Mouse (Mus musculus): ENCODE results near the gene Sardh.
A peak's percentile ranks its signal among the peaks of the same experiment; 100 is the strongest.

The Sardh gene

DNA sequence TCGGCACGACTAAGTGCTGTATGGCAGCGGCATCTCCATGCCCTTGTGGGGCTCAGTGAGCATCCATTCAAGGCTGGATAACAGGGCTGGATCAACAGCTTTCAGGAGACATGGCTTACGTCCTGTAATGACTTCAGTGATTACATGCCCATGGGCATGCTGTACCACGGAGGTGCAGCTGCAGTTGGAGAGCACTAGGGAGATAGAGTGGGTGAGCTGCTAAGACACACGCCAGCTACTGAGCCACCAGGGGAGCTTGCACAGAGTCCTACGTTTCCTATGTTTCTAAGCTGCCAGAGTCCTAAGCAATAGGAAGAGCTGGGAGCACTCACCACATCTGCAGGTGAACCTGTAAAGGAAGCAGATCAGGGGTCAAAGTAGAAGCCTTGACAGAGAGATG lies 30.7 kb upstream of the Sardh start:
- Histone ChIP-seq H3K4me3 (replicated peaks; ENCODE audit: low read length) (no peak overlapping the region), H3K36me3 (ENCODE audit: insufficient read depth, low read length) (peaks cover 82% of the 10 kb centered on the region), H3K4me1 (replicated peaks; ENCODE audit: low read depth, low read length) (no peaks in the 10 kb centered on the region), H3K9me3 (ENCODE audit: low read length) (peaks cover 15% of the 10 kb centered on the region), H3K27me3 (ENCODE audit: insufficient read depth, low read length) (no peaks in the 10 kb centered on the region)
- TF ChIP-seq NANOG (IDR thresholded peaks at IDR 0.05; ENCODE audit: borderline replicate concordance, low read length) (no peak), POU5F1 (IDR thresholded peaks at IDR 0.05; ENCODE audit: borderline replicate concordance, low read length) (no peak), CTCF (conservative IDR thresholded peaks at IDR 0.05; ENCODE audit: low read length) (no peak)

- H3K9me3 ChIP-seq (ENCODE audit: low read length) = 0 out of 2 replicates have a peak, but pooled peaks cover 6% of the 10 kb centered on the region
- H3K27me3 ChIP-seq (ENCODE audit: insufficient read depth, low read length) = no peaks in the 10 kb centered on the region
- TF ChIP-seq POU5F1 (IDR thresholded peaks at IDR 0.05; ENCODE audit: borderline replicate concordance, low read length) (no peak), NANOG (IDR thresholded peaks at IDR 0.05; ENCODE audit: borderline replicate concordance, low read length) (no peak), CTCF (conservative IDR thresholded peaks at IDR 0.05; ENCODE audit: low read length) (no peak)
- no peak overlapping the region for H3K4me3 ChIP-seq (replicated peaks; ENCODE audit: low read length)
- H3K4me1 ChIP-seq (replicated peaks; ENCODE audit: low read depth, low read length) = peaks cover 7% of the 10 kb centered on the region
- H3K36me3 ChIP-seq (ENCODE audit: insufficient read depth, low read length) = peaks cover 98% of the 10 kb centered on the region
These were observed 20.2 kb upstream of the Sardh start for GRCm38 (mm10) chr2:27268325-27268724.

DNA sequence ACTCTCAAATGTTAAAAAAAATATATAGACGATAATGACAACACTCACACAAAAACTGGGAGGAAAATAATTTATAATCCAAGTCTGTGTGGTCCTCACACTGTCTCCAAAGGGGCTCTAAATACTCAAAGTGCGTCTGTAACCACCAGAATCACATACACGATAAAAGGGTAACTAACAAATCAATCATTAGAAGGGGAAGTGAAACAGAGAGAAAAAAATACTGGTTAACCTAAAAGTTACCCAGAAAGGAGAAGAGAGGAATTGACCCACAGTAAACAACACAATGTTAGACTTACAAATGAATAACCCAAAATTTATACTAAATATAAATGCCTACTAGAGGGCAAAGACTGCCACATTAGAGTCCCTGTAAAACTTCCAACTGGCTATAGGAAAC lies 17.7 kb upstream of the Sardh start:
- Histone ChIP-seq H3K27me3 (ENCODE audit: insufficient read depth, low read length) (no peaks in the 10 kb centered on the region), H3K36me3 (ENCODE audit: insufficient read depth, low read length) (peaks cover 91% of the 10 kb centered on the region), H3K4me1 (replicated peaks; ENCODE audit: low read depth, low read length) (peaks cover 13% of the 10 kb centered on the region), H3K4me3 (replicated peaks; ENCODE audit: low read length) (no peak overlapping the region), H3K9me3 (ENCODE audit: low read length) (no peaks in the 10 kb centered on the region)
- TF ChIP-seq NANOG (IDR thresholded peaks at IDR 0.05; ENCODE audit: borderline replicate concordance, low read length) (no peak), CTCF (conservative IDR thresholded peaks at IDR 0.05; ENCODE audit: low read length) (no peak), POU5F1 (IDR thresholded peaks at IDR 0.05; ENCODE audit: borderline replicate concordance, low read length) (no peak)

DNA sequence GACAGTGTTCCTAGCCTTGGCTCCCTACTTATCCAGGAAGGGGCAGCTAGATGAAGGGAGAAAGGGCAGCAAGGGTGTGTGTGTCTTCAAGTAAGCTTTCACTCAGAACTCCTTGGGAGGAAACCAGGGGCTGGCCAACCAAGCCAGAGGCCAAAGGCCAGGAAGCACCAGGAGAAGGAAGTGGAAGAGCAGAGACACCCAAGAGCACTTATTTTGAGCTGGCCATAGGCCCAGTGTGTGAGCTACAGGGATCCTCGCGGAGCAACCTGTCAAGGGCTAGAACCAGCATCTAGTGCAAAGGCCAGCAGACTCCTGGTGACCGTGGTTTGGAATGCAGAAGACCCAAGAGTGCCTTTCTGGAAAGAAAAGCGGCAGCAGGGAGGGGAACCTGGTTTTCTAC lies 14.8 kb upstream of the Sardh start:
- TF ChIP-seq NANOG (IDR thresholded peaks at IDR 0.05; ENCODE audit: borderline replicate concordance, low read length) = no peak
- no peak overlapping the region for H3K4me3 ChIP-seq (replicated peaks; ENCODE audit: low read length)
- no peaks in the 10 kb centered on the region for H3K9me3 ChIP-seq (ENCODE audit: low read length)
- peaks cover 63% of the 10 kb centered on the region for H3K36me3 ChIP-seq (ENCODE audit: insufficient read depth, low read length)
- H3K4me1 ChIP-seq (replicated peaks; ENCODE audit: low read depth, low read length) = peaks cover 13% of the 10 kb centered on the region
- H3K27me3 ChIP-seq (ENCODE audit: insufficient read depth, low read length) = no peaks in the 10 kb centered on the region

- no peaks in the 10 kb centered on the region for H3K4me1 ChIP-seq (replicated peaks; ENCODE audit: low read depth, low read length)
- no peak overlapping the region for H3K4me3 ChIP-seq (replicated peaks; ENCODE audit: low read length)
- H3K36me3 ChIP-seq (ENCODE audit: insufficient read depth, low read length) = no peaks in the 10 kb centered on the region
- H3K9me3 ChIP-seq (ENCODE audit: low read length) = no peaks in the 10 kb centered on the region
- H3K27me3 ChIP-seq (ENCODE audit: insufficient read depth, low read length) = peaks cover 5% of the 10 kb centered on the region; the same call in 1 of the 2 replicates
- TF ChIP-seq POU5F1 (IDR thresholded peaks at IDR 0.05; ENCODE audit: borderline replicate concordance, low read length) = no peak
- 0 out of 2 replicates have a peak, but pooled peaks have one; percentile 14 for TF ChIP-seq CTCF (conservative IDR thresholded peaks at IDR 0.05; ENCODE audit: low read length)
- TF ChIP-seq NANOG (IDR thresholded peaks at IDR 0.05; ENCODE audit: borderline replicate concordance, low read length) = no peak
These were observed 3.3 kb upstream of the Sardh start for GRCm38 (mm10) chr2:27251434-27251833.

GRCm38 (mm10) chr2:27247487-27247863 lies 662 bp downstream of the Sardh start:
- TF ChIP-seq CTCF (conservative IDR thresholded peaks at IDR 0.05; ENCODE audit: low read length) (no peak), NANOG (IDR thresholded peaks at IDR 0.05; ENCODE audit: borderline replicate concordance, low read length) (no peak), POU5F1 (IDR thresholded peaks at IDR 0.05; ENCODE audit: borderline replicate concordance, low read length) (no peak)
- Histone ChIP-seq H3K4me1 (replicated peaks; ENCODE audit: low read depth, low read length) (no peaks in the 10 kb centered on the region), H3K27me3 (ENCODE audit: insufficient read depth, low read length) (peaks cover 9% of the 10 kb centered on the region; the same call in 1 of the 2 replicates), H3K36me3 (ENCODE audit: insufficient read depth, low read length) (no peaks in the 10 kb centered on the region), H3K4me3 (replicated peaks; ENCODE audit: low read length) (no peak overlapping the region), H3K9me3 (ENCODE audit: low read length) (no peaks in the 10 kb centered on the region)

GRCm38 (mm10) chr2:27246712-27247486 lies 1.2 kb downstream of the Sardh start:
- Histone ChIP-seq H3K36me3 (ENCODE audit: insufficient read depth, low read length) (no peaks in the 10 kb centered on the region), H3K9me3 (ENCODE audit: low read length) (no peaks in the 10 kb centered on the region), H3K4me1 (replicated peaks; ENCODE audit: low read depth, low read length) (no peaks in the 10 kb centered on the region), H3K27me3 (ENCODE audit: insufficient read depth, low read length) (peaks cover 9% of the 10 kb centered on the region; the same call in 1 of the 2 replicates), H3K4me3 (replicated peaks; ENCODE audit: low read length) (no peak overlapping the region)
- TF ChIP-seq CTCF (conservative IDR thresholded peaks at IDR 0.05; ENCODE audit: low read length) (no peak), POU5F1 (IDR thresholded peaks at IDR 0.05; ENCODE audit: borderline replicate concordance, low read length) (no peak)

DNA sequence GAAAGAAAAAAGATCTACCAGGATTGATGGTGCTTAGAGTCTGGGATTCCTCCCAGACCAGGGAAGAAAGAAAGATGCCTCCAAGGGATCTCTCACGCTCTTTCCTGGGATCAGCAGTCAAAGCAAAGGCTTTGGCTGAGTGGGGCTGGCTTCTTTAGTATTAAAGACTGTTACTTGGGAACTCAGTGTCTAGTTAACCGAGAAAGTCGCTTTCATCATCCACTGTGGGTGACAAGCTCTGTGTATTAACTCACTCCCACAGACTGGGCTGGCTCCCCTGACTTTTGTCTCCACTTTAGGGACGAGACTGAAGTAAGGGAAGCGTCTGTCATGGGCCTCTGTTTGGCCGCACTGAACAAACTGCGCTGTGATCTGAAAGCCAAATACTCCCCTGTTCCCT lies 2.2 kb downstream of the Sardh start:
- Histone ChIP-seq H3K27me3 (ENCODE audit: insufficient read depth, low read length) (peaks cover 9% of the 10 kb centered on the region; the same call in 1 of the 2 replicates), H3K9me3 (ENCODE audit: low read length) (no peaks in the 10 kb centered on the region), H3K4me1 (replicated peaks; ENCODE audit: low read depth, low read length) (no peaks in the 10 kb centered on the region), H3K36me3 (ENCODE audit: insufficient read depth, low read length) (no peaks in the 10 kb centered on the region), H3K4me3 (replicated peaks; ENCODE audit: low read length) (no peak overlapping the region)
- TF ChIP-seq CTCF (conservative IDR thresholded peaks at IDR 0.05; ENCODE audit: low read length) (no peak), NANOG (IDR thresholded peaks at IDR 0.05; ENCODE audit: borderline replicate concordance, low read length) (no peak), POU5F1 (IDR thresholded peaks at IDR 0.05; ENCODE audit: borderline replicate concordance, low read length) (no peak)

GRCm38 (mm10) chr2:27237342-27237741 lies 10.8 kb downstream of the Sardh start:
- TF ChIP-seq POU5F1 (IDR thresholded peaks at IDR 0.05; ENCODE audit: borderline replicate concordance, low read length) (no peak), CTCF (conservative IDR thresholded peaks at IDR 0.05; ENCODE audit: low read length) (peak; percentile 93), NANOG (IDR thresholded peaks at IDR 0.05; ENCODE audit: borderline replicate concordance, low read length) (no peak)
- Histone ChIP-seq H3K36me3 (ENCODE audit: insufficient read depth, low read length) (no peaks in the 10 kb centered on the region), H3K4me1 (replicated peaks; ENCODE audit: low read depth, low read length) (peaks cover 8% of the 10 kb centered on the region; the same call in 1 of the 2 replicates), H3K4me3 (replicated peaks; ENCODE audit: low read length) (no peak overlapping the region), H3K27me3 (ENCODE audit: insufficient read depth, low read length) (peaks cover 3% of the 10 kb centered on the region; the same call in 1 of the 2 replicates), H3K9me3 (ENCODE audit: low read length) (no peaks in the 10 kb centered on the region)

Measured in E14TG2a.4 (cell line).